Mouse (Mus musculus): ENCODE data around the gene Ackr3.

The Ackr3 gene

DNA sequence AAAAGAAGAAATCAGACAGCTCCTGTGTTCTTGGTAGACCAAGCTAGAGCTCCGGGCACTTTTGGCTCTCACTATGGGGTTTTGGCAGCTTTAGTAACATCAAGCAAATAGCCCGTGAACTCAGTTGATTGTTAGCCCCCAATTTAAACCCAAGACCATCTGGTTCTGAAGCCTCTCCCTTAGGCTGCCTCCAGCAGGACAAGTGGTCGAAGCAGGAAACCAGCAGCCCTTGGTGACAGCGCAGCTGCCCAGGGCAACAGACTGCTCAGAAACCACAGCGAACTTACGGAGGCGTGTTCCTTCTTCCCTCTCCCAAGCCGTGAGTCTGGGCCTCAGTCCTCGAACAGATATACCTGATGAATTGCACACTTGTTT, 24.5 kb downstream of the Ackr3 start:
- DNase-seq (ENCODE audit: low read depth, low spot score) = no peak

DNA sequence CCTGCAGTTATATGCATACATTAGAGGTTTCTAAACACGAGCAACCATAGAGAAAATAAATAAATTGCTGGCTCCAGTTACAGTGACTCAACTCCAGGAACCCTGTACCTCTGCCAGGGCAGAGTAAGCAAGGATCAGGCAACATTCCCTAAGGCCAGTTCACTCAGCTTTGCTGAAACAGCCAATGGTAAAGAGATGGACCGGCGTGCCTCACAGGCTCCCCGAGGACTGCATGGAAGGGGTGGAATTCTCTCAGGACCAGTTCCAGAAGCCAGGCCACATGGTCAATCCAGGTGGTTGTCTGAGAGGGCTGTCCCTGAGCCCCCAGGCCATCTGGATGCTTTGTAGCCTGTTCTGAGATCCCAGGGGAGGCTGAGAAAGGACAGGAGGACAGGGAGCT, 26.8 kb downstream of the Ackr3 start:
- DNase-seq (ENCODE audit: low read depth, low spot score) = no peak

DNA sequence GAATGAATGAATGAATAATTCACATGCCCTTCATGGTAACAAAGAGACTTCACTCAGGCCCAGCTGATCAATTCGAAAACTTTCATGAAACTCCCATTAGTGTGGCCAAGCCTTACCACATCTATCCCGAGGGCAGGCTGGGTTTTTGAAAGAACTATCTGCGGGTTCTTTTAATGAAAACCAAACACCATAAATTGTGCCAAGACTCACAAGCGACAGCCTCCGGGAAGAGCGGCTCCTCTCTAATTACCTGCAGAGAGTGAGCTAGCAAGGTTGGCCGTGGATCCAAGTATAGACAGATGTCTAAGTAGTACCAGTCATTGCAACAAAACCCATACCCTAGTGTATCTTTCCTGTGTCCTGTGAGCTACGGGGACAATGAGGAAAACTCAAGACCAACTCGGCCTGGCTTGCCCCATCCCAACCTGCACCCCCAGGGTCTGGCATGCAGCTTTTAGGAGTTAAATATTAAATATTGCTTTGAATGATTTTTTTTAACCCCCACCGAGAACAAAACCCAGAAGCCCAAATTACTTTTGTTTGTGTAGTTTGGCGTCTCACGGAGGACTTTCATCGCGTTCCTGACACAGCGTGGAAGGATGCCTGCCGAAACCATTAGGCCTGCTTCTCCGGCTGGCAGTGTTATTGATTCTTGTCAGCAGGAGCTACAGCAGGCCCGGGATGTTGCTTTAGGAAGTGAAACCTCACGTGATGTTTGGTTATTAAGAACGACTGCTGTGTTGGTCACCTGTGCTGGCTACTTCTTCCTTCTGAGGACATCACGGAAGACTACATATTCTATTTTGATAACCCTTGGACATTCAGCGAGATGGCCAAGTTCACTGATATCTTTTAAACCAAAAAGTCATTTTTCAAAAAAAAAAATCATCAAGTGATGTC, 28.1 kb downstream of the Ackr3 start:
- DNase-seq (ENCODE audit: low read depth, low spot score) = no peak

DNA sequence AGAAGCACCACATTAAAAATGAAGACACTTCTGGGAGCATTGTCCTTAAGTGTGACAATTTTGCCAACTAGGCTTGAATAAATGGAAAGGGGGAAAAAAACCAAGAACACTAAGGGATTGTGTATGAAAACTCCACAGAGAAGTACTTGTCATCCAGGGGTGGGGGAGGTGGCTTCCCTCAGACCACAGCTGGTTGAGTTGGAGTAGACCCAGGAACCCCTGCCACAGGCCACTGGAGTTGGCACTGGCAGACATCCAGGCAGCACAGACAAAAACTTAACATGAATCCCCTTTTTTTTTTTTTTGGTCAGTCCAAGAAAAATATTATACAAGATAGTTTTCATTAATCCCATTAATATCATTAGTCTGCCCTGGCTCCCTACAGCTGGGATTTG, 28.7 kb downstream of the Ackr3 start:
- no peak for DNase-seq (ENCODE audit: low read depth, low spot score)

DNA sequence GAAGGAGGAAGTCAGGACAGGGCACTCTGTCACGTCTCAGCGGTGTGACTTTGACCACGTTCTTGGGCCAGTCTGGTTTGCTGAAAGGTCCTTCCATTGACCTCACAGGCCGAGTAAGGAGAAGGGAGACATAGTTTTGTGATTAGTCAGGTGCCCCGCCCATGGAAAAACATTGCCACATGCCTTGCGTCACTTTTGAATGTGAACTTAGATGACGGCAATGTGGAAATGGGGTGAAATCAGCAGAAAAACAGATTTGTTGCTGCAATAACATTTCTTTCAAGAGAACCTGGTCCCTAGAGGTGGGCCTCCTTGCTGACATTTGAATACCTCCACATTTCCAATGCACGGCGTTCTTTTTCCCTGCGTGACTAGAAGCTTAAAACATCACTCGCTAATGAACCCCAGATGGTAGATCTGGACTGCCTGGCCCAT, 30.9 kb downstream of the Ackr3 start:
- DNase-seq (ENCODE audit: low read depth, low spot score) = no peak

DNA sequence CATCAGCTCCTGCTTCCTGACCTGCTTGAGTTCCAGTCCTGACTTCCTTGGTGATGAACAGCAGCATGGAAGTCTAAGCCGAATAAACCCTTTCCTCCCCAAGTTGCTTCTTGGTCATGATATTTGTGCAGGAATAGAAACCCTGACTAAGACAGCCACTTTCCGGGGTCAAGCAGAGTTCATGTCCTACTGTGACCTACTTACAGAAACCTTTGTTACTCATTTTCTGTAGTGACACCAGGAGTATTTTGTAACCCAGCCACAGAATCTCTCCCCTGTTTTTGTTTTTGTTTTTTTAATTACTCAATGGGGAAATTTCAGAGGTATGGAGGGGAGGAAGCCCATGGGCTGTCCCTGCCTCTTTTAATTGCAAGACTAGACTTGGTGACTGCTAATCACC, 32.9 kb downstream of the Ackr3 start:
- DNase-seq (ENCODE audit: low read depth, low spot score) = no peak

DNA sequence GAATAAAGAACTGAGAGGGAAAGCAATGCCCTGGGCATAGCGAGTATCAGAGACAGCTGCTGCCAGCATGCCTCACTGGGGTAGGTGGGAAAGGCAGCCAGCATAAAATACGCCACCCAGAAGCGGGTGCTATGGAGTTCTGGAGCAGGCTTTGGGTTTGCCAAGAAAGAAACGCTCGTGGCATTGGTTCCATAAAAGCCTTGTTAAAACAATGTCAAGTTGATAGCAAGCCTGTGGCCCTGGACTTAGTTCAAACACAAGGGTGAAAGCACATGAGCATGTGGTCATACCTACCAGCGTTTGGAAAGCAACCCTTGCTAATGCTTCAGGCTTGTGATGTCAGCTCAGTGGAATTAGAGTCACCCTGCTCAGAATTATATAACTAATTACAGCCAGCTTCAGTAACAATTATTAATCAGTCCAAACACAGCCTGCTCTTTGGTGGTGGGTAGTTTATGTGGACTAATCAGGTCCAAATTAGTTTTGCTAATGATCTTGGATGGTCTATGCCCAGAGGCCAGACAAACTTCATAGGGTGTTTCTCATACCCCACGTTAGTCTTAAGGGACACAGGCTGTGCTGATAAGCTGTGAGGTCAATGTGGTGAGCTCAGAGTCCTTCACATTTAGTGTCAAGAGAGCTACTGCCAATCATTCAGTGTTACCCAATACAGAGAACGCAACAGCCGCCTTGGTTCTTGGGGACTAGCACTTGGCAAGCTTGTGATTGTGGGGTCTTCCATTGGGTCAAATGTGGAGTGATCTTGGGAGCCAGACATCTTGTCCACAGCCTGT, 34.5 kb downstream of the Ackr3 start:
- no peak for DNase-seq (ENCODE audit: low read depth, low spot score)

DNA sequence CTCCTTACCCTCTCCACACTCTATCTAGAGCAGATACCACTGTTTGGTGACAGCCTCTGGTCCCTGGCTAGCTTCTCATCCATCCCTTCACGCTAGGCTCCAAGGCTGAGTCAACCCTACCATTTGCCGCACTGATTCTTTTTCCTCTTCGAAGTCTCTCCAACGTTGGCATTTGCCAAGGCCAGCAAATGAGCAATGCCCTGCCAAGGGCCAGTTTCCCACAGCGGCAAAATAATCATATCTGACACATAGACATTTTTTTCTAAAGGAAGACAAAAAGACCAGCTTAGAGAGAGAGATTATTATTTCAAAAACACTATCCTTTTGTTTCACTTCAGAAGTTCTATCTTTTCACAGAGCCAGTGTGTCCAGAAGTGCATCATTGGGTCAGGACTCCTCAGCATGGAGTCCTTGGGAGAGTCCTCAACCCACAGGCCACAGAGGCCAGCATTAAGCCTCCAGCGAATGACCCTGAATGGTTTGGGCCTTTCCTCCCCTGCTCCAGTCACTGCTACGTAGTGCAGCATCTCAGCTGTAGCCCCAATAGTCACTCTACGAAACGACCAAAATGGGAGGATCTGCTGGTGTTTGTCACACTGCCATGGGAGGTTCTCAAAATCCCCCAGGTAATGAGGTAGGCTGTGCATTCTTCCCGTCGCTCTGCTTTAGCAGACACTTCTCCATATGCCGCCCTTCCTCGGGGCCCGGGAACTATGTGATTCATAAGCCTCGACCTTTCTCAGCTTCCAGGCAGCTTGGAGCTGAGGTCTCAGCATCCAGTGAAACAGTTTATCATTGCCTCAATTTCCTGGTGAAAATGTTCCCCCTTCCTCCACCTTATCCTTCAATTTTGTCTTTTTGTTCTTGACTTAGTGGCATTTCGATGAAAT, 35.8 kb downstream of the Ackr3 start:
- no peak for DNase-seq (ENCODE audit: low read depth, low spot score)

DNA sequence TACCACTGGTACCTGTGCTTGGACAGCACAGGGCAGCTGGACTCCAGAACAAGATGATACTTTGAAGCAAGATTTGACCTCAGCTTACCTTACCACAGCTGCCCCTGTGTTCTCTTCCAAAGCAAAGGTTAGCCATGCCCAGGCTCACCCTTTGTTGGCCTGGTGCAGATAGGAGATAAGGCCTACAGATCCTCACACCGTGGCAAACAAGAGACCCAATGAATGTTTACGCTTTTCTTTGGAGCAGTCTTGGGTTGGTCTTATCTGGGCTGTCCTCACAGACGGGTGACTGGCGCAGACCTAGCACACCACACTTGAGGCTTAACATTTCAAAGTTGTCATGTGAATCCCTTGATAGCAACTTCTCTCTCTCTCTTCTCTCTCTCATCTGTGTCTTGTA, 36.5 kb downstream of the Ackr3 start:
- DNase-seq (ENCODE audit: low read depth, low spot score) = no peak

DNA sequence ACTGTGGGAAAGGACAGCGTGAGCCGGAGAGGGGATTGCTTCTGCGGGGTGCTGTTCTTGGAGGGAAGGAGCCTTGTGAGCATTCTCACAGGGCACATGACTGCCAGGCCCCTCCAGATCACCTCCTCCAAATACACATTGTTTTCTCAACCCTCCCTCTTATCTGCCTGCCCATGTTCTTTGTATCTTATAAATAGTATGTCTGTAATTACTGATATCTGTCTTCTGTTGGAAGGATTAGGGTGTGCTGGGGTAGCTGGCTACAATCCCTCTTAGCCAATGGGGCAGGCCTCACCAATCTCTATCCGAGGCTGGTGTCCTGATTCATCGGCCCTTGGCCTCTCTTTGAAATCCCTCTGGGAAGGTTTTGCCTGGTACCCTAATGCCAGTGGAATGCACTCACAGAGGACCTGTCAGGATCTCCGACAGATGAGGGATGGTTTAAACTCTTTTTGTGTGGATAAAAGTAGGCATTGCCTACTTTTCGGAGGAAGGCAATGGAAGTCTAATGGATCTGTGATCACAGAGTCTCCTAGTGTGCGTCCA, 38.7 kb downstream of the Ackr3 start:
- no peak for DNase-seq (ENCODE audit: low read depth, low spot score)

DNA sequence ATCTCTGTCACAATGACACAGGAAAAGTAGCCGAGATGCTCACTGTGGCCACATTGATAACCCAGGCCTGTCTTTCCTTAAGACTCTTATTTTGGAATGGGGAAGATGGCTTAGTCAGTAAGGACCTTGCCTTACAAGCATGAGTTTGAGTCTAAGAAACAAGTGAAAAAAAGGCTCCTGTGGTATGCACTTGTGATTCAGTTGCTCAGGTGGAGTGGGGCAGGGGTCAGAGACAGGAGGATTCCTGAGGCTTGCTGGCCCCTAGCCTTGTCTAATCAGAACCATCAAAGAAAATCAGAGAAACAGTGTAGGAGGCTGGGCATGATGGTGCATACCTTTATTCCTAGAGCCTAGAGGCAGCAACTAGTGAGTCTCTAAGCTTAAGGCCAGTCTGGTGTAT, 40.8 kb downstream of the Ackr3 start:
- no peak for DNase-seq (ENCODE audit: low read depth, low spot score)

DNA sequence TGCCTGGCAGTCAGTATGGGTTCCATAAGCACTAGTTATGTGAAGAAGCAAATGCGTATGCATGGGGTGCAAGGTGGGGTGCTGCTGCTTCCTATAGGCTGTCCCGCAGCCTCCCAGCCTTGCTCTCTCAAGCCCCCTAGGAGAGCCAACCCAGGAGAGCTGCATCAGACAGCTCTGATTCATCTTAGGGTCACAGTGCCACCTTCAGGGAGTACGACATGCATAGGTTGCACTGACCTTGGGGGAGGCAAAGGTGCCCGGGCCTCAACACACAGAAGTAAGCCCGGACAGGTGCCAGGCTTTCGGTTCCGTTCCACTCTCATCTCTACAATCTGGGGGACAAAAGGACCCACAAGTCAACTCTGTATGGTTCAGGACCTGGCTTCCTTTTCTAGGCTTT, 41.8 kb downstream of the Ackr3 start:
- no peak for DNase-seq (ENCODE audit: low read depth, low spot score)

DNA sequence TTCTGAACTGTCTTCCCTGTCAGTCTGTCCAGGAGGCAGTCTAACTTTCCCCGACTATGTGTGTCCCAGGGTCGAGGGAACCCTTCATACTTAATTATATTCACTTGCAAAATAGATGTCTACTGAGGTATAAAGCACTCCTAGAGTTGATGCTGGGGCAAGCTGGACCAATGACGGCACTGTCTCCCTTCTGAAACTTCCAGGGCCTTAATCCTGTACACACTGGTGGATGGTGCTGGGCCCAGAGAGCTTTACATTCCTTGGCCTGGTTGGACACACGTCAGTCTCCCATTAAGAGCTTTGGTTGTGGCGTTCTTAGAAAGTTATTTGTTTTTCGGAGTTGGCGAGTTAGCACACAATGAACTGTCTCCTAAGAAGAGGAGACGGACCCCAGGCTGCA, 42.3 kb downstream of the Ackr3 start:
- DNase-seq (ENCODE audit: low read depth, low spot score) = no peak

DNA sequence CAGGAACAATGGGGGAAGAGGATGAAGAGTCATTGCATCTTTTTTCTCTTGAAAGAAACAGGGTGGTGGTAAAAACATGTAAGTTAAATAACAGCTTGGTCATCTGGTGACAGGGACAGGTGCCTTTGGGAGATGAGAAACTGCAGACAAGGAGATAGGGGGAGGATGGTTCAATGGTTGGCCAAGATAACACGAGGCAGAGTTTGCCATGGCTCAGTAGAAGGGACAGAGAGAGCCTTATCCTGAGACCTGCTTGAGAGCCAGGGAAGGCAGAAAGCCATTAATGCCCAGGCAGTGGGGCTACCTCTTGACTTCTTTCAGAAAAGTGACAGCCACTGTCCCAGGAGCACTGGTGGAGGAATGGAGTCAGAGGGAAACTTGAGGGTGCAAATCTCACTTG, 43.0 kb downstream of the Ackr3 start:
- DNase-seq (ENCODE audit: low read depth, low spot score) = no peak

DNA sequence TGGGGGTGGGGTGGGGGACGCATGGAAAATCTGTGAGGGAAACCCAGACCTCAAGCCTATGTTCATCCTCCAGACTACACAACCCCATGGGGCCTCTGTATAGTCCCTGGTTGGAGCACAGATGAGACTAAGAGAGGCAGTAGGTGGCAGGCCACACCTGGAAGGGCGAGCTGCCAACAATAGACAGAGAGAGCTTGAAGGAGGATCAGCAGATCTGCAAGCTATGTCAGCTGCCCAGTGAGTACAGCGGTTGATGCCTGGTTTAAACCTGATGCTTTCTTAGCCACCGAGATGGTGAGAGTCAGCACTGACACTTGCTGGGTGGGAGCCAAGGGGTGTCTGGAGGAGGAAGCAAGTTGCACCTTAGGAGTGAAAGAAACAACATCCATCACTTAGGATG, 43.5 kb downstream of the Ackr3 start:
- DNase-seq (ENCODE audit: low read depth, low spot score) = no peak

DNA sequence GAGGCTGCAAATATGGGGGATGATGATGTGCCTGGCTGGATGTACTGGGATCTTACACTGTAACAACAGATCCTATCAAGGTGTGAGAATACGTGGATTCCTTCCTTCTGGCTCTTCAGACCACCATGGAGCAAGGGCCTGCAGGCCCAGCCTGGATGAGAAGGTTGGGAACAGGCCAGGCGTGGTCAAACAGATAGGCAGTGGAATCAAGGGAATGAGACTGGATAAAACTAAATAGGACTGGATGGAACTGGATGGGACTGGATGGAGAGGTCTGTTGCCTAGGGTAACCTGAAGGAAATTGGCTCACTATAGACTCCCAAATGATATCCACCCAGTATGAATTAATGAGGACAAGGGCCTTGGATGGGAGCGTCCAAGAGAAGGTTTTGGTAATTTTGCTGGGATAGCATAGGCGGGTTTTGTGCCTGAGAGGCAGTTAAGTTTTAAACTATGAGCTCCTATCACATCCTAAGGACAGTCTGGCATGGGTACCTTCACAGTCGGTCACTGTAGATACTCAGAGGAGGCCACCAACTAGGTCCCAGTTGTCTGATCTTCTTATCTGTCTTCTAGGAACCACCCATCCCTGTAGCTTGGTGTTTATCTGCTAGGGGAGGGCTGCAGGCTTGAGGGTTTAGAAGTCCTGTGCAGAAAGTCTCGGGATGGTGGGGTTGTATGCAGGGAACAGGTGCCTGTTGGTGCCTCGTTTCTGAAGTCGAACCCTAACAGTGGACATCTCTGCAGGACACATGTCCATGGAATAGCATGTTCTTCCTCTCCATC, 44.2 kb downstream of the Ackr3 start:
- DNase-seq (ENCODE audit: low read depth, low spot score) = peak; percentile 66

DNA sequence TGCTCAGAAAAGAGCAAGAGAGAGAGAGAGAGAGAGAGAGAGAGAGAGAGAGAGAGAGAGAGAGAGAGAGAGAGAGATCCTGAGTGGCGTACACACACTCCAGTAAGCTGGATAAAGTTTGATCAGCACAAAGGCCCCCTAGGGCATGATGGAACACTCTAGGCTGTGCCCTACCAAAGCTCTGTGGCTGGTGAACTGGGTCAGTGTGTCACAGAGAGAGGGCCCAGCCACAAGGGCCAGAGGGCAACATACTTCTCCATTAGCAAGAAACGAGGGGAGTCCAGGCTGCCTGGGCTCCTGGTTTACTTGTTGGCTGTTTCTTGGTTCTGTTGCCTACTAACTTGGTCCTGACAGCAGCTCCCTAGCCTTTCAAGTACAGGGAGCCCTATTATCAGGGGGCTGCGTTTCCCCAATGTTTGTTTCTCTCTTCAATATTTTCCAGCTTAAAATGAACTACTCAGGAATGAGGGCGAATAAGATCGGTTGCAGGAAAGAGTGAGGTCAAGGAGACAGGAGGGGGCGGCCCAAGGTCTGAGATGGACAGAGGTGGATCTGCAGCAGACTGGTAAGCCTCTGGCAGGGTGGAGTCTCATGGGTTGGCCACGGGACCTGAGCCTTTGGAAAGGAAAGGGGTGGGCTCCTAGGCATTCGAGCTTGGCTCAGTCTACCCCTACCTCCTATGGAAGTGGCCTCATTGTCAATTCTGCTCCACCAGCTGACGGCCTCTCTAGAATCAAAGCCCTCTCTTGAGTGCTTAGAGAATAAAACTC, 45.4 kb downstream of the Ackr3 start:
- DNase-seq (ENCODE audit: low read depth, low spot score) = no peak

DNA sequence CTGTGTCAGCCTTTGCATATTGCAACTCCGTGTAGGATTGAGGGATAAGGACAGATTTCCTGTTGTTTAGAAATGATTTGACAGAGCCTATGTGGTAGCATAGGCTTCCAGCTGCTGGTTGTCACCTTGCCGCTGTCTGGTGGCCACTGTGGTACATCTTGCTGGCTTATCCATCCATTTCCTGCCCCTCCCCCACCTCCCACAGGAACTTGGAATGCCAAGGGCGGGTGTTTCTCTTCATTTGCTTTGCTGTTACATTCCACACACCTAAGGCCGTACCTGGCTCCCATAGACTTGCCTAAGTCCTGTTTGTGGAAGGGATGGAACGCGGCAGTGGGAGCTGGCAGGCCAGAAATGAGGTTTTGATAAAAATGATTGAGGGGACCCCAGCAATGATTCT, 46.6 kb downstream of the Ackr3 start:
- DNase-seq (ENCODE audit: low read depth, low spot score) = peak; percentile 58

DNA sequence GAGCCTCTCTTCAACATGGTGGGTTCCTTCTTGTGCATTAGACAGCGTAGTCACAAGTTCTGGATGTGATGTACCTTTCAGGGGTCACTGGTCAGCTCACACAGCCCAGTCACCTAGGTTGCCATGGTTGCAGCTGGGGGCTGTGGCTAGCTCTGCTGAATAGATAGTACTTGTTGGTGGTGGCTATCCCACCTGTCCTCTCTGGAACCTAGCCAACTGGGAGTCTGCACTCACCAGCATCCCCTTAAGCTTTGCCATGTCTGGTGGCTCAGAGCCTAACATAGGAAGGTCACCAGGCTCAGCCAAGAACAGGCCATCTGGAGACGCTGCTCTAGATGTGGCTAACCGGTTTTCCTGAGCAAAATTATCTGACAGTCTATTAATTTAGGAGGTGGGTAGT, 47.4 kb downstream of the Ackr3 start:
- DNase-seq (ENCODE audit: low read depth, low spot score) = no peak

DNA sequence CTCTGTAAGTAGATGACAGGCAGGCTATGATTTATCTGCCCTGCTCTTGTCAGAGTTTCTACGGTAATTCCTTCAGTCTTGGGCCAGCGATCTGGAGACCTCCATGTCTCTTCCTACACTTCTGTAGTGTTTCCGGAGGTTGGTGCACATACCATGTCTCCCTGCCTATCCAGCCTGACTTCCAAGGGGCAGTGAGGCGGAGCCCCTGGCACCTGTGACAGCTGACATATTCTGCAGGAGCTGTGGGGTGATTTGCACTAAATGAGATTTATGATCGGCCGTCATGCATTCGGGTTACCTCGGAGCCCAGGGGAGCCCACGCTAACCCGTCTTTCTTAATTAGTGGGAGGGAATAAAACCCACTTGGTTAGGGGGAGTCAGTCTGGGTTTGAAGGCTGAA, 49.7 kb downstream of the Ackr3 start:
- DNase-seq (ENCODE audit: low read depth, low spot score) = no peak

Measured in ZHBTc4 (cell line).